In the genomic region with DNA sequence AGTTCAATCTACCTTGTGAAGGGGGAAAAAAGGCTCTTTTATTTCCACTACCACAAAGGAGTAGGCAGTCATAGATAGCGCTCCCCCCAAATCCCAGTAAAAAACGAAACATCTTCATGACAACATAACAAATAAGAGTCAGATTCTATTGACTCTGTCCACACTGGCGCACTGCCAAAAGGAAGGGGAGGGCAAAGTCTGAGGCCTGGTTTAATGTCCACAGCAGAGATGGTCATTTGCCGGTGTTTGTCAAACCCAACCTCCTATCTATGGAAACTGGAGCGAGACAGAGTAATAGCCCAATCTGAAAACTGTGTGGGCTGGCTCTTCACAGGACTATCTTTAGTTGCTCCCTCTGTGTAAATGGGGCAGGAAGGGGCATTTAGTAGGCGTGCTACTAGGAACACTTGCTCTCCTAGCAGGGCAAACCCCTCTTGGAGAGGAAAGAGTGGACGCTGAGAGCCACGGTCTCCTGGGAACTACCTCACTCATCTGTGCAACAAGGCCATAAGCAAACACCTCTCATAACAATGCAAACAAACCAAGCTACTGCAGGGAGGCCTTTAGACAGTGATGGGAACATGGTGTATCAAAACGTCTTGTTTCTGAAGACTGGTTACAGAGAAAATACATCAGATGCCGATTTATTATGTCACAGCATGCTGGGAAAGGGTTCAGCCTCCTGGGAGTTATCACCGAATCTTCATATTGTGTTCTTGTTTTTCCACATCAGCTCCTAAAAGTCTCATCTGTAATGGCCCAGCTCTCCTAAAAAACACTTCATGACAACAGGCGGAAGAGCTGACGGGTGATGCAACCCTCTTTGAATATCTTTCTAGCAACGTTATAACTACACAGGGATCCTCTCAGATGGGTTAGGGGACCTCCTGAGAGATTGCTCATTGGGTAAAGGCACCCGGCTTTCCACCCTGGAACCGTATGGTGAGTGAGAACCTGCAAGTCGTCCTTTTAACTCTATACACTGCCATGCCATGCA, we compare ENCODE assay signal across 8 mouse cellular contexts. TPM values are rescaled to one million over a fixed set of nuclear protein-coding genes. Genes with fewer than 3 reads are reported as not detected.
DNase-seq lines count a peak whose midpoint lies in the region; ATAC-seq lines count a peak whose summit lies in the region.

No protein-coding gene starts in this region.

- intact Hi-C loops in heart, postnatal 36 days (cut with DNase I) = loop anchor here (5.0 to 10.0 kb wide), 3 partner anchors 375 to 448 kb away; no protein-coding TSS in a partner anchor

- WGBS in embryonic facial prominence, embryonic 11.5 days = 52% methylated on average over 17 of the region's 17 CpGs
- WGBS in large intestine, adult 2 months = 11% methylated on average over 17 of the region's 17 CpGs
- WGBS in midbrain, embryonic 11.5 days = 37% methylated on average over 17 of the region's 17 CpGs

- peak overlapping the region; percentile 76 for H3K4me3 ChIP-seq in embryonic facial prominence, embryonic 11.5 days (ENCODE audit: low read depth, low read length)
- H3K4me3 ChIP-seq in midbrain, embryonic 11.5 days (ENCODE audit: low read depth, low read length) = peak overlapping the region; percentile 80

- H3K27ac ChIP-seq in embryonic facial prominence, embryonic 11.5 days (replicated peaks; ENCODE audit: low read depth, low read length) = no peak overlapping the region
- no peak overlapping the region for H3K27ac ChIP-seq in midbrain, embryonic 11.5 days (ENCODE audit: low read depth, low read length)

- peak; percentile 42 for DNase-seq in retina, postnatal 1 day
- no peak for DNase-seq in retina, embryonic 14.5 days (ENCODE audit: low spot score)
- DNase-seq in embryonic facial prominence, embryonic 11.5 days (ENCODE audit: low spot score) = no peak
- DNase-seq in heart, postnatal 36 days = peak; percentile 63 to 64
- peak; percentile 92 for DNase-seq in large intestine, adult 2 months (ENCODE audit: low read depth, low spot score)
- no peak for DNase-seq in midbrain, embryonic 11.5 days (ENCODE audit: low spot score, missing footprints)
- DNase-seq in thymus, postnatal 36 days = no peak
- no peak for DNase-seq in thymus, postnatal 0 days (ENCODE audit: low spot score)

- H3K9me3 ChIP-seq in embryonic facial prominence, embryonic 11.5 days (replicated peaks; ENCODE audit: control insufficient read depth, low read length) = no peaks in the 10 kb centered on the region
- no peaks in the 10 kb centered on the region for H3K9me3 ChIP-seq in midbrain, embryonic 11.5 days (ENCODE audit: control insufficient read depth, low read length)

- no peaks in the 10 kb centered on the region for H3K27me3 ChIP-seq in embryonic facial prominence, embryonic 11.5 days (ENCODE audit: control insufficient read depth, insufficient read depth, low read length)
- no peaks in the 10 kb centered on the region for H3K27me3 ChIP-seq in midbrain, embryonic 11.5 days (ENCODE audit: control insufficient read depth, insufficient read depth, low read length)

- H3K9ac ChIP-seq in embryonic facial prominence, embryonic 11.5 days (replicated peaks; ENCODE audit: low read length) = no peak overlapping the region
- peak overlapping the region; percentile 83 for H3K9ac ChIP-seq in midbrain, embryonic 11.5 days (ENCODE audit: low read length)

- no peaks in the 10 kb centered on the region for H3K36me3 ChIP-seq in embryonic facial prominence, embryonic 11.5 days (replicated peaks; ENCODE audit: control insufficient read depth, insufficient read depth, low read depth, low read length)
- no peaks in the 10 kb centered on the region for H3K36me3 ChIP-seq in midbrain, embryonic 11.5 days (ENCODE audit: control insufficient read depth, insufficient read depth, low read length)

- peaks cover 3% of the 10 kb centered on the region; the same call in 1 of the 2 replicates for H3K4me1 ChIP-seq in embryonic facial prominence, embryonic 11.5 days (ENCODE audit: control insufficient read depth, insufficient read depth, low read length)
- peaks cover 41% of the 10 kb centered on the region for H3K4me1 ChIP-seq in midbrain, embryonic 11.5 days (ENCODE audit: control insufficient read depth, insufficient read depth, low read length)

- ATAC-seq in embryonic facial prominence, embryonic 11.5 days (replicated peaks; ENCODE audit: insufficient number of reproducible peaks, low FRiP score, low TSS enrichment, low read depth) = no peak
- ATAC-seq in midbrain, embryonic 11.5 days (ENCODE audit: low FRiP score) = no peak

- H3K4me2 ChIP-seq in embryonic facial prominence, embryonic 11.5 days (ENCODE audit: low read depth, low read length) = peak overlapping the region; percentile 86
- peak overlapping the region; percentile 84 for H3K4me2 ChIP-seq in midbrain, embryonic 11.5 days

RNA-seq across cellular contexts. Expression of gene Cry2, which starts 1.2 kb away (rescaled TPM):
- polyA plus RNA-seq in embryonic facial prominence, embryonic 11.5 days (2014; fragmentation: Nextera tagmentation; extraction: Ambion mirVana) = 12.6 and 13.7 TPM in 2 replicates
- 10 to 100 TPM; 21.8 to 33.4 TPM for total RNA-seq in heart, postnatal 36 days (2021)
- 6.9 and 10.4 TPM in 2 replicates for polyA plus RNA-seq in large intestine, adult 2 months (2012; rRNA removed)
- polyA plus RNA-seq in midbrain, embryonic 11.5 days (2014; fragmentation: Nextera tagmentation; extraction: Ambion mirVana) = 20.5 and 21.9 TPM in 2 replicates
- polyA plus RNA-seq in thymus, postnatal 0 days (2015; fragmentation: Nextera tagmentation; extraction: Ambion mirVana) = 10.9 and 13.0 TPM in 2 replicates

RNA-seq across cellular contexts. Expression of gene Slc35c1, which starts 27.7 kb away (rescaled TPM):
- polyA plus RNA-seq in embryonic facial prominence, embryonic 11.5 days (2014; fragmentation: Nextera tagmentation; extraction: Ambion mirVana) = 6.1 and 8.5 TPM in 2 replicates
- total RNA-seq in heart, postnatal 36 days (2021) = 1 to 10 TPM; 5.8 to 7.5 TPM
- 171 and 192 TPM in 2 replicates for polyA plus RNA-seq in large intestine, adult 2 months (2012; rRNA removed)
- polyA plus RNA-seq in midbrain, embryonic 11.5 days (2014; fragmentation: Nextera tagmentation; extraction: Ambion mirVana) = 9.2 and 9.5 TPM in 2 replicates
- 24.3 and 29.7 TPM in 2 replicates for polyA plus RNA-seq in thymus, postnatal 0 days (2015; fragmentation: Nextera tagmentation; extraction: Ambion mirVana)

RNA-seq across cellular contexts. Expression of gene Mapk8ip1, which starts 31.5 kb away (rescaled TPM):
- 18.8 and 21.9 TPM in 2 replicates for polyA plus RNA-seq in embryonic facial prominence, embryonic 11.5 days (2014; fragmentation: Nextera tagmentation; extraction: Ambion mirVana)
- total RNA-seq in heart, postnatal 36 days (2021) = 1 to 10 TPM; 4.6 to 4.8 TPM
- polyA plus RNA-seq in large intestine, adult 2 months (2012; rRNA removed) = 4.7 and 6.1 TPM in 2 replicates
- 34.5 and 37.1 TPM in 2 replicates for polyA plus RNA-seq in midbrain, embryonic 11.5 days (2014; fragmentation: Nextera tagmentation; extraction: Ambion mirVana)
- 6.2 and 6.3 TPM in 2 replicates for polyA plus RNA-seq in thymus, postnatal 0 days (2015; fragmentation: Nextera tagmentation; extraction: Ambion mirVana)

RNA-seq across cellular contexts. Expression of gene 1700029I15Rik, which starts 50.3 kb away (rescaled TPM):
- 1.6 and 1.9 TPM in 2 replicates for polyA plus RNA-seq in embryonic facial prominence, embryonic 11.5 days (2014; fragmentation: Nextera tagmentation; extraction: Ambion mirVana)
- 1 to 10 TPM; 1.7 TPM for total RNA-seq in heart, postnatal 36 days (2021)
- polyA plus RNA-seq in large intestine, adult 2 months (2012; rRNA removed) = 3.5 and 5.9 TPM in 2 replicates
- 1.5 and 2.0 TPM in 2 replicates for polyA plus RNA-seq in midbrain, embryonic 11.5 days (2014; fragmentation: Nextera tagmentation; extraction: Ambion mirVana)
- 2.0 and 2.1 TPM in 2 replicates for polyA plus RNA-seq in thymus, postnatal 0 days (2015; fragmentation: Nextera tagmentation; extraction: Ambion mirVana)

RNA-seq across cellular contexts. Expression of gene Large2, which starts 57.9 kb away (rescaled TPM):
- 5.8 and 6.6 TPM in 2 replicates for polyA plus RNA-seq in embryonic facial prominence, embryonic 11.5 days (2014; fragmentation: Nextera tagmentation; extraction: Ambion mirVana)
- total RNA-seq in heart, postnatal 36 days (2021) = not detected
- polyA plus RNA-seq in large intestine, adult 2 months (2012; rRNA removed) = 15.0 and 16.4 TPM in 2 replicates
- polyA plus RNA-seq in midbrain, embryonic 11.5 days (2014; fragmentation: Nextera tagmentation; extraction: Ambion mirVana) = 8.9 and 10.6 TPM in 2 replicates
- 3.4 and 4.0 TPM in 2 replicates for polyA plus RNA-seq in thymus, postnatal 0 days (2015; fragmentation: Nextera tagmentation; extraction: Ambion mirVana)

Comparison
In these comparisons a context has a peak if more than half of its experiments do, and no peak if none do; other contexts are left out.
1. DNase-seq: peak in retina, postnatal 1 day (single experiment), heart, postnatal 36 days (2 of 2) and large intestine, adult 2 months (single experiment); none in retina, embryonic 14.5 days (single experiment), embryonic facial prominence, embryonic 11.5 days (single experiment), midbrain, embryonic 11.5 days (single experiment), thymus, postnatal 36 days (0 of 2) and thymus, postnatal 0 days (single experiment).